Mouse (Mus musculus) erythroblast, embryonic 14.5 days (primary cell): ENCODE measurements around the gene 9430097D07Rik.

Experiments used
- GATA1 ChIP-seq: IDR thresholded peaks from 2 replicates; pipeline ENCODE4 v1.6.1; 2012; ENCODE audit warnings: low read length, inconsistent platforms, mixed read lengths
- TAL1 ChIP-seq: IDR thresholded peaks from 3 replicates; pipeline ENCODE4 v1.6.1; 2012; ENCODE audit warnings: low read length, inconsistent platforms, mixed read lengths

DNA sequence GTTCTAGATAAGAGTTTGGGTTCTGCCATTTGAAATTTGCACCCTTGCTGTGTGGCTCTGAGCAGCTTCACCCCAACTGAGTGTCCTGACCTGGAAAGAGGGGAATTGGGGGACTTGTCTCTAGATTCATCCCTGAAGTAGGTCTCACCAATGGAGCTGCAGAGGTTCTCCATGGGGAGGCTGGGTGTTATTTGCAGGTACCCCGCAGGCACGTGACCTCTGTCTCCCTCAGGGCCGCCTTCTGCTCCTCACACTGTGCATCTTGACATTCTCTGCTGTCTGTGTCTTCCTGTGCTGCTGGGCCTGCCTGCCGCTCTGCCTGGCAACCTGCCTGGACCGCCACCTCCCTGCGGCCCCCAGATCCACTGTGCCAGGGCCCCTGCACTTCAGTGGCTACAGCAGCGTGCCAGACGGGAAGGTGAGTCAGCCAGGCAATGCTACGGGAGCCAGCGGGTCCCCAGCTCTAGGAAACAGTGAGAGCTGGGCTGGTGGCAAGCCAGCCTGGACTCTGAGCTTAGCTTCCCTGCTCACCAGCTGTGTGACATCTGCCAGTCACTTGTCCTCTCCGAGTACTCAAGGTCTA lies 13.8 kb upstream of the 9430097D07Rik start:
- no peak for TF ChIP-seq GATA1
- TF ChIP-seq TAL1, result no peak
